Mouse (Mus musculus): ENCODE measurements at regions not wholly inside any gene's neighbourhood (a gene's known extent, or its start where the extent isn't known, plus 50 kb on each side); places are given as distances from the start of the nearest gene placed in this dataset.

DNA sequence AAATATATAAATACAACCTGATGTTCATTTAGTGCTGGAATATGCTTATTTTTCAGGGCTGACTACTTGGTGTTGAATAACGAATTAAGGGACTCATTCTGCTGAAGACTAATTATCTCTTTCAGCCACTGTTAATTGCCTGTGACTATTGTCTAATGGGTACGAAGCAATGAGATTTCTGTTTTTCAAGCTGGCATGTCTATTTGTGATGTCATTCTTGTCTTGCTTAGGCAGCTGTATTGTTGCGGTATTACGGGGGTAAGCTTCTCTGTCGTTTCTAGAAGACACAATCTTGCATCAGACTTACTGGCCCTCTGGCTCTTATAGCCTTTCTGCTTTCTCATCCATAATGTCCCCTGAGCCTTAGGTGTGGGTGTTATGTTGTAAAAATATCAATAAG is 70.7 kb upstream of the Otogl start:
- no peak for TF ChIP-seq POLR2A (IDR thresholded peaks at IDR 0.05; ENCODE audit: borderline replicate concordance, extremely low read depth, insufficient read depth, insufficient read length, poor library complexity, severe bottlenecking)
- no peak for TF ChIP-seq CTCF (IDR thresholded peaks at IDR 0.05; ENCODE audit: borderline replicate concordance, extremely low read depth, insufficient read depth, insufficient read length)

All from brain, embryonic 14.5 days (tissue).